Mouse (Mus musculus) gastrocnemius, adult 2 months (tissue): ENCODE data around the gene Ing2. TPM values are rescaled to one million over a fixed set of nuclear protein-coding genes. Genes with fewer than 3 reads are reported as not detected.

Experiments used
- DNase-seq: peaks from one replicate; pipeline ENCODE4 v3.0.0; 2022
- H3K27ac ChIP-seq: fragments of 200-600 bp; 2 replicates; pipeline ENCODE4 v1.8.1; 2022; ENCODE audit warnings: mild to moderate bottlenecking
- H3K4me3 ChIP-seq: fragments of 200-600 bp; 2 replicates; pipeline ENCODE4 v1.8.1; 2022; ENCODE audit warnings: mild to moderate bottlenecking, moderate library complexity
- CTCF ChIP-seq: fragments of 200-600 bp; IDR thresholded peaks from 2 replicates; pipeline ENCODE4 v1.8.1; 2022; ENCODE audit warnings: antibody characterized with exemption, mild to moderate bottlenecking, moderate library complexity
- intact Hi-C: fragments of 180-260 bp; cut with DNase I; formaldehyde crosslinking; loops from one replicate; pipeline ENCODE4 v1.15.1; 2025
- total RNA-seq, 2 experiments: library from RNA; stranded (reverse); gene quantifications; 2 replicates each; pipeline ENCODE4 v1.2.3; 2021

Ing2 gene
- total RNA-seq, 2 experiments from 2014 or later = 14.0 to 18.0 TPM

DNA sequence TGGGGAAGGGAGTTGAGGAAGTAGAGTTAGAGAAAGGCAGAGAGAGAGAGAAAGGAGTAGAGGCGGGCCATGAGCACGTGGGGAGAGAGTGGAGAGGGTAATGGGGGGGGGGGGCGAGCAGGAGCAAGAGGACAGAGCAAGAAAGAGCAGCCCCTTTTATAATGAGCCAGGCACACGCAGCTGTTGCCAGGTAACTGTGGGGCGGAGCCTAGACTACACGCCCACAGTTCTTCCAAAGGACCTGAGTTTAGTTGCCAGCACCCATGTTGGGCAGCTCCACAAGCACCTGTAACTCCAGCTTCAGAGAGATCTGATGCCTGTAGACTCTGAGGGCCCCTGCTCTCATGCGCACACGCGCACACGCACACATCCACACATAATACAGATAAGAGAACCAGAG lies 16.5 kb upstream of the Ing2 start:
- DNase-seq = no peak
- TF ChIP-seq CTCF = no peak

DNA sequence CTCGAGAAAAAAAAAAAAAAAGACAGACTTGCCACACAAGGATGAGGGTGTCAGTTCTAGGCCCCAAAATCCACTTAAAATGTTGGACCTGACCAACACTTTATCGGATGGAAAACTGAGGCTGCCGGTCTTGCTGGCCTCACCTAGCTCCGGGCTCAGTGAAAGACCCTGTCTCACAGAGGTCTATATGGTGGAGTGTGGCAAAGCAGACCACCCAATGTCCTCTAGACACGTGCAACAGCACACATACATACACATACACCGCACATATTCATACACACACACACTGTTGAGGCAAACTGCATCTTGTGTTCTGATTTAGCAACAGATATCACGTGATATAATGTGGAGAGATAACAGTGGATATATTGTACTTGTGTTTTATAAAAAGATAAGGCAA lies 15.9 kb upstream of the Ing2 start:
- no peak overlapping the region for H3K4me3 ChIP-seq
- DNase-seq = no peak
- H3K27ac ChIP-seq = peak overlapping the region; percentile 44
- intact Hi-C loops = no loop called here
- no peak for TF ChIP-seq CTCF

More for the DNA sequence above, 16.5 kb upstream of the Ing2 start:
- intact Hi-C loops = no loop called here
- Histone ChIP-seq H3K27ac (no peak overlapping the region), H3K4me3 (no peak overlapping the region)

- intact Hi-C loops = no loop called here
- peak overlapping the region; percentile 52 for H3K4me3 ChIP-seq
- no peak for DNase-seq
- peak overlapping the region; percentile 44 for H3K27ac ChIP-seq
- no peak for TF ChIP-seq CTCF
These were observed 15.3 kb upstream of the Ing2 start for GRCm38 (mm10) chr8:47690674-47691078.

- intact Hi-C loops = no loop called here
- no peak for DNase-seq
- peak; percentile 31; the same call in 1 of the 2 replicates for TF ChIP-seq CTCF
- H3K27ac ChIP-seq = no peak overlapping the region
- H3K4me3 ChIP-seq = no peak overlapping the region
These were observed 14.5 kb upstream of the Ing2 start for GRCm38 (mm10) chr8:47689704-47690326.

DNA sequence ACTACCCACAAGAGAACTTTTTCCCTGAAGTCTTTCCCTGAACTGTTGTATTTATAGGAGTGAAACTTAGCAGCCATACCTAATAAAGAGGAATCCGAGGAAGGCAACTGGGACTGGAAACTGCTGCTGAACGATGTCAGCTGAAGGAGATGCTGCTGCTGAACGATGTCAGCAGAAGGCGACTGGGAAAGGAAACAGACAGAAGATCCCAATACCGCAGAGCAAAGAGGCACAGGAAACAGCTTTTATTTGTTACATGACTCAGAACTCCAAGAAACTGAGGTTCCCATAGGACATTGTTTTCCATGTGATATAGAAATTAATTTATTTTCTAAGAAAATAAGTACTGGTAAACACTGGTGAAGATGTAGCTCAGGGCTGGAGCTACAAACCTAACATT lies 9.1 kb upstream of the Ing2 start:
- Histone ChIP-seq H3K4me3 (no peak overlapping the region), H3K27ac (no peak overlapping the region)
- no peak for DNase-seq
- intact Hi-C loops = no loop called here
- TF ChIP-seq CTCF = no peak

GRCm38 (mm10) chr8:47683994-47684393 lies 8.6 kb upstream of the Ing2 start:
- Histone ChIP-seq H3K27ac (no peak overlapping the region), H3K4me3 (no peak overlapping the region)
- intact Hi-C loops = no loop called here
- no peak for DNase-seq
- no peak for TF ChIP-seq CTCF

DNA sequence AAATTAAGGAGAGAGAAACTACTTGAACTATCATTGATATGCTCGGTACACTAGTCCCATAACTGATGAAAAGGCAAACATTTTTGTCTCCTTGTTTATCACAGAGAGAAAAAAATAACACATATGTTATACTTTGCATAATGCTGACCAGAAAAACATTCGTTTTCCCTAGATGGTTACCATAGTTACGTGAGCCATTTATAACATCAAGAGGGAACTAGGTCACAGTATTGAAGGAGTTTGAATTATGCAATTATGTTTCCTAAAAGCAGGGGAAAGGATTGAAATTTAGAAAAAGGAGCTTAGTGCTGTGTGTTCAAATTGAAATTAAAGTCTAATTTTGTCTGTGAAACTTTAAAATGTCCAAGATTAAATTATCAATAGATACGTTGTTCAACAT lies 5.0 kb upstream of the Ing2 start:
- no peak for TF ChIP-seq CTCF
- no peak for DNase-seq
- H3K4me3 ChIP-seq = no peak overlapping the region
- no peak overlapping the region for H3K27ac ChIP-seq
- intact Hi-C loops = no loop called here

DNA sequence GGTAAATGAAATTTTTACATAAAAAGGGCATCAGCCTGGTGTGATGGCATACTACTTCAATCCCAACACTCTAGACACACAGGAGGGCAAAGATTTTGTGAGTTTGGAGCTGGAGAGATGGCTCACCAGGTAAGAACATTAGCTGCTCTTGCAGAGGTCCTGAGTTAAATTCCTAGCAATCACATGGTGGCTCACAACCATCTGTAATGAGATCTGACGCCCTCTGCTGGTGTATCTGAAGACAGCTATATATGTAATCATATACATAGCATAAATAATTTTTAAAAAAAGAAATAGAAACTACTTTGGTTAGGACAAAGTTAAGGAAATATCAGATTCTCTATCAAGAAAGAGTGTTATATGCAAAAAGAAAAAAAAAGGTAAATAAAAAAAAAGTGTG lies 4.2 kb upstream of the Ing2 start:
- H3K27ac ChIP-seq = no peak overlapping the region
- TF ChIP-seq CTCF = peak; percentile 5; the same call in 1 of the 2 replicates
- intact Hi-C loops = loop anchor here (5.0 kb wide), 2 partner anchors 33 to 112 kb away; partner anchors contain the start of gene Cdkn2aip
- no peak for DNase-seq
- H3K4me3 ChIP-seq = no peak overlapping the region

DNA sequence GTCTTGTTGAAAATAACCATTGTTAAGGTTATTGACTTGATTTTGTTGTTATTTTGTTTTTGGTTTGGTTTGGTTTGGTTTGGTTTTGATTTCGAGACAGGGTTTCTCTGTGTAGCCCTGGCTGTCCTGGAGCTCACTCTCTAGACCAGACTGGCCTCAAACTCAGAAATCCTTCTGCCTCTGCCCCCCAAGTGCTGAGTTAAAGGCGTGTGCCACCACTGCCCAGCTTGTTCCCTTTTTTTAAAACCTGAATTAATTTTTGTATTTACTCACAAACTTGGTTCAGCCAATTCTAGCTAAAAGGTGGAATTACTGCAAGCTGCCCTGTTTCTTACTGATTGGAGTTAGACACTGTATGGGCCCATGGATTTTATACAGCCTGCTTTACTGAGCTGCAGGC lies 1.3 kb upstream of the Ing2 start:
- DNase-seq = no peak
- Histone ChIP-seq H3K4me3 (peak overlapping the region; percentile 91), H3K27ac (peak overlapping the region; percentile 99; the same call in 1 of the 2 replicates)
- intact Hi-C loops = loop anchor here (5.0 kb wide), 2 partner anchors 36 to 109 kb away; partner anchors contain the start of gene Cdkn2aip
- TF ChIP-seq CTCF = no peak

GRCm38 (mm10) chr8:47676224-47676623 lies 868 bp upstream of the Ing2 start:
- intact Hi-C loops = loop anchor here (5.0 kb wide), 2 partner anchors 36 to 109 kb away; partner anchors contain the start of gene Cdkn2aip
- Histone ChIP-seq H3K27ac (peak overlapping the region; percentile 99), H3K4me3 (peak overlapping the region; percentile 91)
- no peak for DNase-seq
- TF ChIP-seq CTCF = no peak

GRCm38 (mm10) chr8:47675786-47676185 lies 430 bp upstream of the Ing2 start:
- peak overlapping the region; percentile 99 for H3K27ac ChIP-seq
- H3K4me3 ChIP-seq = peak overlapping the region; percentile 91
- no peak for TF ChIP-seq CTCF
- no peak for DNase-seq
- intact Hi-C loops = loop anchor here (2.0 to 5.0 kb wide), 3 partner anchors 37 to 108 kb away; partner anchors contain the start of gene Cdkn2aip

- Histone ChIP-seq H3K4me3 (peak overlapping the region; percentile 91), H3K27ac (peak overlapping the region; percentile 99)
- TF ChIP-seq CTCF = no peak
- intact Hi-C loops = loop anchor here (2.0 to 5.0 kb wide), 2 partner anchors 69 to 142 kb away; partner anchors contain the start of genes Rwdd4a and Trappc11
- peak; percentile 54 for DNase-seq
These were observed 1.1 kb downstream of the Ing2 start for GRCm38 (mm10) chr8:47674140-47674776.

DNA sequence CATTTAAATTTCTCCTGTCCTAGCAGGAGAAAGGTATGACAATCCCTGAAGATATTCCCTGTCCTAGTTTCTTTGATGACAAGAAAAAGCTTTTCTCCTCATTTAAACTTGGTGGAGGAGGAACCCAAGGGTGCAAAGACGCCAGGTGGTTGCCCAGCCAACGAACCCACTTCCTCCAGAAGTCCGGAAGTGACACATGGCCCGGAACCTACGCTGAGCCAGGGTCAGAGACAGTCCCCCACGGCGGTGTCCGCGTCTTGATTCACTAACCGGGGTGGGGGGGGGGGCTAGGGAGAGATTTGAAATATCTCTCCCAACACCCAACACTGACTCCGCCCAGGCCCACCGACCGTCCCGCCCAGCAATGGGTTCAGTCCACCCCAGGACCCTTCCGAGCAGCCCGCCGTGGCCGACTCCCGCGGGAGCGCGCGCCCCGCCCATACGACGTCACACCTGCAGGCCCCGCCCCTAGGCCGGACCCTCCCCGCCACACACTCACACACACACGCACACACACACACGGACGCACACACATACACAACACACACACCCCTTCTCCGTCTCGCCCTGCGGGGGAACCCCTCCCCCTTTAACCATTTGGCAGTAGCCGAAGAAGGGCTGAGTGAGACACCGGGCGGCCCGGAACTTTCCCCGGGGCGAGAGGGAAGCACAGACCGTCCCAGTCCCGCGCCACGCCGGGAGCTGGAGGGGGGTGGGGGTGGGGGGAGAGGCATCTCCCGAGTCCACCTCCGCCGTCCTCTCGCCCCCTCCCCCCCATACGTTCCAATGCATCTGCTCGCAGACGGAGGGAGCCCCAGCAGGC lies 1.8 kb downstream of the Ing2 start:
- H3K4me3 ChIP-seq = peak overlapping the region; percentile 91
- peak; percentile 94 for DNase-seq
- TF ChIP-seq CTCF = no peak
- intact Hi-C loops = loop anchor here (2.0 to 5.0 kb wide), 2 partner anchors 69 to 141 kb away; partner anchors contain the start of genes Rwdd4a and Trappc11
- peak overlapping the region; percentile 99 for H3K27ac ChIP-seq
